Mouse (Mus musculus) cerebellum, postnatal 14 days (tissue): ENCODE measurements around the gene Maml3.
A peak's percentile ranks its signal among the peaks of the same experiment; 100 is the strongest.

Experiments used
- DNase-seq, 2 experiments: peaks; one replicate each; pipeline ENCODE4 v3.0.0; 2021; ENCODE audit warnings: mixed read lengths in 2 of 2

The Maml3 gene

DNA sequence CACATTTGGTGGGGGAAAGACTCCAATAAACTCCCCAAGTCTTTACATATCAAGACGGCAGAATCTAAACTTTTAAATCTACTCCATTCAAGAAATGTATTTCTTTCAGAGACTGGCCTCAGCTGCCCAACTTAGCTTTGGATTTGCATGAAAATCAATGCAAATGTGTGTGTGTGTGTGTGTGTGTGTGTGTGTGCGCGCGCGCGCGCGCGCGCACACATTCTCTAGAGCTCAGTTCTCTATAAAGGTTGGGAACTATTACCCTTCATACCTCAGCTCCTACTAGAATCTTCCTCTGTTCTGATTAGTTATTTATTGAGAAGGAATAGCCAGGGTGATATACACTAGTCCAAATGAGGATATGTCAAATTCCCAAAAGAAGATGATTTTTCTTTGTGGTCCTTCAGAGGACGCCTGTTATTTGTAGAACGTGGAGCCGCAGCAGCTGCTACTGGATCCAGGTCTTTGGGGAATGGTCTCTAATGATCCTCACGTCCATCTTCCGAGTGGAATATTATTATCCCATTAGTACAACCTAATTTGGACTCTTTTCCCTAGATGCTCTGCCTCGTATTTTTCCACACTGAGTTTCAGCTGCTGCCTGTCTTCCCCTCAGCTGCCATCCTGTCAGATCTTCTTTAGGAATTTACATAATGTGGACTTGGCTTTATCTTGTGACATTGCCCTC lies 372.8 kb downstream of the Maml3 start:
- no peak for DNase-seq

DNA sequence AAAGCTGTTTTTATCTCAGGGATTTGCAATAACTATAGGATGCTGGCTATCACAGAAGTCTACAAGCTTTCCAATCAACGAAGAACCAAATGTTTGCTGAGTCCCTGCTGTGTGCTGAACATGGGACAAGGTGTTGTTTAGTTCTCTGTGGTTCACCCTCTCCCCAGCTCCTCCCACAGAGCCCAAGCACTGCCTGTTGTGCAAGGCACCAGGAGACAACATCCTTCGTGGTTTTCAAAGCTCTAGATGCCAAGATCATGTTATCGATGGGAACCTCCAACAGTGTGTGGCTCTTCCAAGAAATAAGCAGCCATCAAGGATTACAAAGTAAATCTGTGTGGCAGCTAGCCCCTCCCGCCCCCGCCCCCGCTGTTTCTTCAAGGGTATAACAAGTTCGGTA lies 374.2 kb downstream of the Maml3 start:
- DNase-seq: no peak

DNA sequence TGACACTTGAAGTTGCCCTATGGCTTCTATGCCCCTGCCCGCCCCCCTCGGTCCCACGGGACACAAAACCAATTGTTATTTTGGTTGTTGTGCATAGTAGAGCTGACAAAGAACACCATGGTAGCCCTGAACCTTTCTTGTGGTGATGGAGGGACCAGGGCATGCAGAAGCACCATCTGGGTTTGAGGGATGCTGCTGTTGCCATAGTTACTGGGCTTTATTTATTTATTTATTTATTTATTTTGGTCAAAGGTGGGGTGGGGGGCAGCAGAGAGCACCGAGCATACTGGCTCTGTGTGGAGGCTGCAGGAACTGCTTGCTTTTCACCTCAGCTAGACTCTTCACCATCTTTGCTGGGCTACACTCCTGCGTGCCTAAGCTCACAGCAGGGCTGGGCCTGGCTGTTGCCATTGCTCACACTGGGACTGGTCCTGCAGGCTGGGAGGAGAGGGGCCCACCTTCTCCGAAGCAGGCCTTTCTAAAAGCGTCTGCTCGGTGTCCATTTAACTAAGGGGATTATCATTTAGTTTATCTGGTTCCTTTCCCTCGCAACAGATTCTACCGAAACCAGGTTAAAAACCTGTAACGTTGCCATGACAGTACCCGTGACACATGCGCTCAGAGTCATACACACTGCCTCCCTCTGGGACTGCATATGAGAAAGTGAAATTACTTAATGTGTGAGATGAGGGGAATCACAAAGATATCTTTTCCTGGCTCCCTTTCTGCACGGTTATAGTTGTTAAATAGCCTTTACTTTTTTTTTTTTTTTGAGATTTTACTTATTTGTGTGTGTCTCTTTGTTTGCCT lies 375.6 kb downstream of the Maml3 start:
- DNase-seq: peak; percentile 48 to 59

DNA sequence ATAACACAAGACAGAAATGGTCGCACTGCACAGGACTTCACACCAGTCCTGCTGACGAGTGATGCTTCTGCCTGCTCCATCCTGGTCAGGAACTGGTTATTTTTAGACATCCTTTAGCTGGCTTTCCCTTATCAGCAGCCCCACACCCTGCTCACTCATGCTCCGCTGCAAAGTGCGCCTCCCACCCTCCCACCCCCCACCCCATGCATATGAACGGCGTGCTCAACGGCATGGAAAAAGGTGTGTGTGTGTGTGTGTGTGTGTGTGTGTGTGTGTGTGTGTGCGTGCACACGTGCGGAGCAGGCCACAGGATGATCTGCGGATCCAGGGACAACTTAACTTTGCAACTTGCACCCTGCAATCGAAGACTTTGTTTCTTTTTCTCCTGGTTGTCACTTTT lies 376.4 kb downstream of the Maml3 start:
- DNase-seq: no peak

DNA sequence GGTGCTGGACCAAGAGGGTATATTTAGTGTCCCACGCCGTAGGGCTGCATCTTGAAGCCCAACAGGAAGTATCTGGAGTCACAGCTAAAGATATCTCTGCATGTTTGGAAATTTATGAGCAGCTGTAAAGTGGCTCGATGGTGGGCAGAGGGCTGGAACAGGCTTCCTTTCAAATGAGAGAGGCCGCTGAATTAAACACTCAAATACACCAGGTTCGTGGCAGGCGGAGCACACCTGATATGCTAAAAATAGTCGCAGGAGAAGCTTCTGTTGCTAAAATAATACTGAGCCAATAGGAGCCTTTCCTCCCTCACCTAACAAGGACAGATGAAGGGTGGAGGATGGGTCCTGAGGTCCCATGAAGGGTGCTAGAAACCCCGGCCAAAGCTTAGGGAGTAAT lies 376.9 kb downstream of the Maml3 start:
- DNase-seq: peak; percentile 45 to 60

DNA sequence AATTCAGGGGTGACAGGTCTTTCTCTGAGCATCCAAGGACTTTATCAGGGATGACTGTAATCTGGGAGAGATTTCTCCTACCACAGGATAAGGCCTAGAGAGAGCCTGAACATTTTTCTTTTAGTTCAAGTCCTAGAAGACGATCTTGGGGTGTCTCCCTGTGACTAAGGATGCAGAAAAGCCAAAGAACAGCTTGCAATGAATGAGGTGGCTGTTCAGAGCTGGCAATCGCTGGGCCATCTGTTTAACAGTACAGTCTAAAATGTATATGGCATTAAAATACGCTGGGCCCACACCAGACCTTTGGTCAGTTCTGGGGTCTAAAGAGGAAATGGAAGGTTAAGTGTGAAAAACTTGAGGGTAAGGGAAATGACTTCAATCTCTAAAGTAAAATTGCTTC lies 377.4 kb downstream of the Maml3 start:
- no peak for DNase-seq

DNA sequence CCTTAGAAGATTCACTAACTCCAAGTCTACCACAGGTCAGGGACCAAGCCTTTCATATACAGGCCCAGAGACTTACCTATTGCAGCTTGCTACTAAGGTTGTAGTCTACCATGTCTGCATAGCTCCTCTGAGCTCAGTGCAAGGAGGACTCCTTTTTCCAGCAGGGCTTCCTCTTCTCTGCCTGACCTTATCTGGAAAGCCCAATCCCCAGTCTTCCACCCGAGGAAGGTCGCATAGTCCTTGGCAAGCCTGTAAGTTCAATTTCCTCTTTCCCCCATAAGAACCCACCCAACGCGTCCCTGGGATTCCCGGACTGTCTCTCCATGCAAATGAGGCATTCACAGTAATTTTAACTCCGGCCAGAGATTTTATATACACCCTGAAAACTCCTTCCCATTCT lies 378.6 kb downstream of the Maml3 start:
- DNase-seq: no peak

DNA sequence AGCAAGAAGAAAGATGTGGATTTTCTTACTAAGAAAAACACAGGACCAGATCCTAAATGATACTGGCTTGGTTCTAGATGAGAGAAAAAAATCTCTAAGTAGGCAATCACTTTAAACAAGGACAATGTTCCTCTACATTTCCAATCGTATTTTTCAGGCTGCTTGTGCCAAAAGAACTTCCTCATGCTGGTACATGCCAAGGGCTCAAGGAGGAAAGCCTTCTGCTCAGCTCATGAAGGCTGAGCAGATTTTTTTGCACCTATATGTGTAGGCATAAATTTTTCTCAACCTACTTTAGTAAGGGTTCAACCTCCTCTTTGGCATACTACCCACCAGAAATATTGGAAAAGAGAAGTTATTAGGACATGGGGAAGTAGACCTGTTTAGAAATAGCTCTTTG lies 384.9 kb downstream of the Maml3 start:
- no peak for DNase-seq

DNA sequence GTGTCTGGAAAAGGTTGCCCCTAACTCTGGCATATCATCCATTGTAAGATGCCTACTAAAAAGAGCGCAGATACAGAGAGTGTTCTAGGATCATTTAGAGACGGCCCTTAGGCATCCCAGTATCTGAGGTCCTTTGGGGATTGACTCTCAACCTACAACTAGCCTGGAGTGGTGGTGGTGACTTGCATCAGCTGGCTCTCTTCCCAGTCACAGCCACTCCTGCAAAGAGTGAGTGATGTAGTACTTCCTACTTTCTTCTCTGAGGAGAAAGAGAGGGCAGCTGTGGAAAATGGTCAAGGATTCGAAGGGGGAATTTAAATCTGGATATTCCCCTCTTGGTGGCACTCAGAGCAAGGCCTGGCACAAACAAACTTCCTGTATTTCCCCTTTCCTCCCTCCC lies 385.5 kb downstream of the Maml3 start:
- no peak for DNase-seq

DNA sequence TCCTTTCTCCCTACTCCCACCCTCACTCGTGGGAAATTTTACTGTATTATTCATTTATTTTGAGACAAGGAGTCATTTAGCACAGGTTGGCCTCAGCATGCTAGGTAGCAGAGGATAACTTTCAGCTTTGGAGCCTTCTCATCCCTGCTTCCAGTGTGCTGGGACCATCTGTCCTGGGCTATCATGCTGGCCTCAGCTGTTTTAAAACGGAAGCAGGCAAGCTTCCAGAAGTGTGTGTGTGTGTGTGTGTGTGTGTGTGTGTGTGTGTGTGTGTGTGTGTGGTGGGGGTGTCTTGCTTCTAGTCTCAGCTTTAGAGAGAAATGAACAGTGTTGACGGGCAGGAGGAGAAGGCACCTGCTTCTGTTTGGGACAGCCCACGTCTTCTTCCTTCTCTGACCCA lies 387.0 kb downstream of the Maml3 start:
- peak in 1 of 2 experiments; percentile 58 for DNase-seq

DNA sequence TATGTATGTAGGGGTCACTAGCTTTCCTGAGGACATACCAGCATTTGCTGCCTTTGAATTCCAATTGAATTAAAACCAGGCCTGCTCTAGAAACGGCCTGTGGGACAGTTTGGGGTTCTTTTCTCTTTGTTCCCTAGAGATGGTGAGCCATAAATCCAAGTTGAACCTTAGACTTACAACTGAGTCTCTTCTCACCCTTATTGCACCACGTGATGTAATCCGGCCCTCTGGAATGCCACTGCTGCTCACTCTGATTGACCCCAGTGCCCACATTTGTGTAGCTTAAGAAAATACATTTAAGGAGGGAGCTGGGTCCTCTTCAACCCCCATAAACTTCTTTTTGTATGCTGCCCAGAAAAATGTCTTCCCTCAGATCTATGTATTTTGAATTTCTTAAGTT lies 387.4 kb downstream of the Maml3 start:
- no peak for DNase-seq

DNA sequence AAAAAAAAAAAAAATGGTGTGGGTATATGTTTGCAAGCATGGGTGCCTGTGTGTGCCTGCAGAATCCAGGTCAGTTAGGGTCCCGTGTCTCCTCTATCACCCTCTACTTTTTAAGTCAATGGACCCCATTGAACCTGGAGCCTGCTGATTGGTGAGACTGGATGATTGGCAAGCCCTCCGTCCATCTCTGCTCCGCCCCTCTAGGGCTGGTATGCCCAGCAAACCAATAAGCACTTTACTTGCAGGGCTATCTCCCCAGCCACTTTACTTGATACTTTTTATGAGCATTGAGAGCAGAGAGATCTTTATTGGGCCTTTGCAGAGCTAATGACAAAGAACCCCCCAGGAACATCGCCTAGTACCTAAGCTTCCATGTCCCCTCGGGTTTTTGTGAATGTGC lies 390.4 kb downstream of the Maml3 start:
- no peak for DNase-seq

DNA sequence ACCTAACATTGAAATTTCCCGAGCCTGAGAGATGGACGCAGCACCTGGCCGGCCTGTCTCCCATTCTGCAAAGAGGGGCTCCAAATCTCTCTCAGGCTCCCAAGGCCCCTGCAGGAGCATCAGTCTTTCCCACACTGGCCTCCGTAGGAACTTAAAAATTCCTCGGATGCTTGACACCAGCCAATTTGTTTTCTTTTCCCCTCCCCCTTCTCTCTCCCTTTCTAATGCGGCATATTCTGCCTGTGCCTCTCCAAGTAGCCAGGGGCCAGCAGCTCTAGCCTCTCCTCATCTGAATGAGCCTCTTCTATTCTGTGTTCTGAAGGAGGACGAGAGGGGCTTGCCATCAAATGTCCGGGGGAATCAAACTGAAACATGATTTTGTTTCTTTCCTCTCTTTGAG lies 391.6 kb downstream of the Maml3 start:
- no peak for DNase-seq

DNA sequence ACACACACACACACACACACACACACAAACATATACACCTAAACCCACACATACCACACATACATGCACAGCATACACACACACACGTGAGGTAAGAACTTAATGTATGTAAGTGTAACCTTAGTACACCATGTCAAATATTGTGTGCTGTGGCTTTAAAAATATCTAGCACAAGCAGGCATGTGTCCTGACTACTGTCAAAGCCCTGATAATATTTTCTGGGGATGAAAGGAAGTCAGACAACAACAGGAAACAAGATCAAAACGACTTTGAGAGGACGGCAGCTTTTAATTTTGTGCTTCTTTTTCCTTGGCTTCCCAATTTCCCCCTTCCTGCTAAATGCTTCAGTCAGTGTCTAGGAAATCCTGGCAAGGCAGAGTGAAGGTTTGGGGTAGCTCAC lies 392.5 kb downstream of the Maml3 start:
- DNase-seq: no peak

DNA sequence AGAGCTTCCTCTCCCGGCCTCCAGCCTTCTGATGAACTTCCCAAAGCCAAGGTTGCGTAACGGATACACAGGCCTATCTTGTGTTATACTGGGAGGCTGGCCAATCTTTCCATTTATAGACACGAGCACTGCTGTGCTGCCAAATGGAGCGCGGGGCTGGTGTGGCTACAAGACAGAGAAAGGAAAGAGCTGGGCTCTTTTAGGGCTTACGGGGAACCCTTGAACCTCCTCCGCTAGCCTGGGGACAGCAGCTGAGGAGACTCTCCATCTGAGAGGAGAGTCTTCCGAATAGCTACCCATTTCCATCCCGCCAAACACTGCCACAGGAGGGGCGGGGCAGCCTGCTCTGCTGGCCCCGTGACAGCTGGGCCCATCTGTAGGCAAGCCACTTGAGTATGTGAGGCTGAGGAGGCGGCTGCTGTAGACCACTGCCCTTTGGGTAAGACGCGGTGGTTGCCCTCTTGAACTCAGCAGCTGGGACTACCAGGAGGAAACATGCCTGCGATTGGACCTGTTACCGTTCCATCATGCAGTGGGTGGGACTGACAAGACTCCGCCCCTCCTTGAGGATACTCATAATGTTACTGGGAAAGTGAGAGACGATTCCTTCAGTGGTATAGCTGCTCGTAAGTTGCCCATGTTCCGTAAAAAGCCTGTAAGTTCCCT lies 396.0 kb downstream of the Maml3 start:
- DNase-seq: peak; percentile 87 to 92

DNA sequence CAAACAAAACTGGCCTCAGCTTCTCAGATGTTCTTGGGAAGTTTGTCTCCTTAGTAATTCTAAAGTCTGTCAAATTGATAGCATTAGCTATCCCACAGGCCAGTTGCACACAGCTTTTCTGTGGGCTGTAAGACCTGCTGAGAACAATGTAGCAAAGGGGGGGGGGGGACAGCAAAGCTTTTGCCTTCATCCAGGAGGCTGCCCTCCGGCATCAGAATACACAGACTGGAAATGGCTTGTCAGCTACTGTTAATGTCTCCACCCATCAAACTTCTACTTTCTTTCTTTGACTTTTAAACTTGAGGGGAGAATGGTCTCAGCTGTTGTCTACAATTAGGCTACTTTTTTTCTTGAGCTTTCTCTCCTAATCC lies 396.5 kb downstream of the Maml3 start:
- DNase-seq: no peak

DNA sequence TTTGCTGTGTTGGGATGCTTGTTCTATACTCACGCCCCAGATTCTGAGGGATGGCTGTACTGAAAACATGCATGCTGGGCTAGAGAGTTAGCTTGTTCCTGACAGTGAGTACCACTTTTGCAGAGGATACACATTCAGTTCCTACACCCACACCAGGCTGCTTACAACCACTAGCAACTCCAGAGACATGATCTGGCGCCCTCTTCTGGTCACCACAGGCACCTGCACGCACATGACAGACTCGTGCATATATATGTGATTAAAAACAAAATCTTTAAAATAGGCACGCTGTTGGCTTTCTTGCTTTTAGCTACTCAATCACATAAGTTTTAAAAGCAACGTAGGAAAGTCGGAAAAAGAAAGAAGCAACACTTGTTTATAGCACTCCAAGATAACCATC lies 399.7 kb downstream of the Maml3 start:
- DNase-seq: peak in 1 of 2 experiments; percentile 53

DNA sequence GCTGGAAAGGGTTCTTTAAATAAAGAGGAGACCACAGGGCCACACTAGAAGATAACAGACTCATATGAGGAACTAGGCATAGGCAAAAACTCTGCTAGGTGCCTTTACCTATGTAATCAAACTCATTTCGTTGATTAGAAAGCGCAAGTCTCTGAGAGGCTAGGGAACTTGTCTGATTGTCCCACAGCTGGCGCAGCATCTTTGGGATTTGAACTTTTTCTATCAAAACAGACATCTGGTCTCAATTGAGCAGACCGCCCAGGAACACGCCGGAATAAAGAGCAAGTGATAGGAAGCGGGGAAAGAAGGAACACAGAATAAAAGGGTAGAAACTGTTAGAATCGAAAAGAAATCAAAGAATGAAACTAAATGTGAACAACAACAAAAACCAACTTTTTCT lies 401.4 kb downstream of the Maml3 start:
- DNase-seq: no peak

DNA sequence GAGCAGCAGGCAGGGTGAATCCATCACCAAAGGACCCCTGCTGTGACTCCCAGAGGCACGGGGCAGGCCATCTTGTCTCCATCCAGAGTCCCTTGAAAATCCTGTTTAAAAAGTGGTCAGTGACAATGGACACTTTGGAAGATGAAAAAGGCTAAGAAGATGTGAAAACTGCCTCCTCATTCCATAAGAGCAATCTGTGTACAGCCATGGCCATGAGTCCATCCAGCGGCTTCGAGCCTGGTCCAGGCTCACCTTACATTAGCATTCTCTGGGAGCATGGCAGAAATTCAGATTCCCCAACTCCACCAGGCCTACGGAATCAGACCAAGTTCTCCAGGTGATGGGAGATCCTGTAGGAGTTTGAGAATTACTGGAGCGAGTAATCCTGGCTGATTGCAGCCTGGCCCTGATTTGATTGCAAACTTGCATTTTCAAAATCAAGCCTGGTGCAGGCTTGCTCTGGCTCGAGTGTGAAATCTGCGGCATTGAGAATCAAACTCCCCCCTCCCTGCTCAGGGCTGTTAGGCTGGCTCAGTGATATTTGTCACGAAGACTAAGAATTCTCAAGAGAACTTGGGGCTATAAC lies 402.1 kb downstream of the Maml3 start:
- DNase-seq: peak in 1 of 2 experiments; percentile 68

DNA sequence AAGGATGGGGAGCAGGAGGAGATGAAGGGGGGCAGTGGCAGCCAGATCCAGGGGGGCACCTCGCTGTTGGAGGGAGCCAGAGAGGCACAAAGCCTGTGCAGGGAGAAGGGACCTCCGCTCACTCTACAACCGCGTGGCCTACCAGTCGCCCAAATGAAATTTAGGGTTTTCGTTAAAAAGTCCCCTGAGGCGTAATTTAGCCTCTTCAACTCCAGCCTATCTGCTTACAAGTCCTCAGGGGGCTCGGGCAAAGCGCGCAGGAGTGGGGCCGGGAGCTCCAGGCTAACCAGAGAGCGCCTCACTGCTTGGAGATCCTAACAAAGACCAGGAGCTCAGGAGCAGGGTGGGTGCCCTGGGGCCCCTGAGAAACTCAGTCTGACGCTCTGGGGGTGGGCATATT lies 402.9 kb downstream of the Maml3 start:
- peak; percentile 68 to 74 for DNase-seq

DNA sequence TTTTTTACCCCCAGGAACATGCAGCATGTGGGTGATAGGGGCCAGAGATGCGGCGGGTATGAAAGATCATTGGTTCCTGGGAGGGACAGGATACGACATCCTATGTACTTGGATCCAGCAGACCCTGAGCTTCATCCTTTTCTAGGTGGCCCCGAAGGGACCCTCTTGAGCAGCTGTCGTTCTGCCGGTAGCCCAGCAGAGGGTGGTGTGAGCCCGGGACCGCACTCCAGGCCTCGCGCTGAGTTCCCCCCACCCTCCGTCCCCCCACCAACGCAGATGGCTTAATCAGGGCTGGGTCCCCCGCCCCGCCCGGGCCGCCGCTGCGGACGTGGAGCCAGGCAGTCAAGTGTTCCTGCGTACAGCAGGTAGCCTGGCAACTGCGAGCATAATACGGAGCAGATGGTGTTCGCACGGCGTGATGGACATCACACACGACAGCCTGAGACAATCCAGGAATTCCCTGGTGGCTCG lies 403.6 kb downstream of the Maml3 start:
- DNase-seq: peak; percentile 97

DNA sequence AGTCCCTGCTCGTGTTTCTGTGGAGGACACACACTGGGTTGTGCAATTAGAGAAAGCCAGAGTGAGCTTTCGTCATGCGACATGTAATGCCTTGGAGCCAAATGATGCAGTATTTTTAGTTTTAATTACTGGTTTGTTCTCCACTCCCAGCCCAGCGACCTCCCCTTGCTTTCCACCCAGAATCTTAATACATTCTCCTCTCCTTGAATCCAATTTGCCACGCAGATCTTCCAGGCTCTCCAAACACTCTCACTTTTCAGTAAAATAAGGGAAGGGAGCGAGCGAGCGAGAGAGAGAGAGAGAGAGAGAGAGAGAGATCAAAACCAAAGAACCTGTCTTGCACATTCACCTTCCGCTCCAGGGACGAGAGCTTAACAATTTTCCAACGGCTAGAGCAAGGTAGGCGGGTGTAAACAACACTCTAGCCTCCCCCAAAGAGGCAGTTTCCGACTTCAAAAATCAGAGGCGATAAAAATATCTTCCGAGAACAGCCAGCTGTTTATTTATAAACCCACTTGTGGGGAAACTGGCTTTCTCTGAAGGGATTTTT lies 404.1 kb downstream of the Maml3 start:
- DNase-seq: peak; percentile 35 to 55

DNA sequence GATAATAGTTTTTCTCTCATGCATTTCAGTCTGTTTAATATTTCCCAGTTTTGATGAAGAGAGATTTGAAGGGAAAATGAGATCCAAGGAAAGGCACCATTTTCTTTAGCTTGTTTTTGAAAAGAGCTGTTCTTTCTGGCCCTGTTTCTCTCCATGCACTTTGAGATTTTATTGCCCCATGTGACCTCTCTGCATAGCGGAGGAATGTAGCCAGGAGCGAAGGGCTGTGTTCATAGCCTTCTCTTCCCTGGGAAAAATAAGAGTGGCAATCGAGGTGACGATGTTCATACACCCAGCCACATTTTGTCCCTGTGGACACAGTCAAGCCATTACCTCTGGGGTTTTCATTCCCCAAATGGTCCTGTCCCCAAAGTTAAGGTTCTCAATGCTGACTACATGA lies 404.8 kb downstream of the Maml3 start:
- DNase-seq: no peak
